Mouse (Mus musculus) frontal cortex, postnatal 25 days (tissue): ENCODE measurements around the gene Adam17.
A peak's percentile ranks its signal among the peaks of the same experiment; 100 is the strongest.

Source experiments
- DNase-seq, 2 experiments: peaks; one replicate each; pipeline ENCODE4 v3.0.0; 2022; ENCODE audit warnings: low spot score in 2 of 2

Adam17 gene

DNA sequence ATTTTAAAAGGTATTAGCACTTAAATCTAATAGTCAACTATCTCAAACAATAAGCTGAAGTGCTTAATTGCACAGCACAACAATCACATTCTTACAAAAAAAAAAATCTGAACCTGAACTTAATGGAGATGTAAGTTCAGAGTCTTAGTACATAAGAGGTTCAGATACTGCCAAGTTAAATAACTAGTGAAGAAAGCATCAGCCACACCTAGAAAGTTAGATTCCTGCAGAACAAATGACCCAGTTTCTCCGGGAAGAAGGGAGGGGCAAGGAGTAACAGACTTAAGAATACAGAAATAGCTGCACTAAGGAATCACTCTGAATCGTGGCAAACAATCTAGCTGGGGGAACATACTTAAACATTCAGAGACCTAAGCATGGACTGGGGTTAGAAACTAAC lies 10.7 kb downstream of the Adam17 start:
- DNase-seq = no peak

DNA sequence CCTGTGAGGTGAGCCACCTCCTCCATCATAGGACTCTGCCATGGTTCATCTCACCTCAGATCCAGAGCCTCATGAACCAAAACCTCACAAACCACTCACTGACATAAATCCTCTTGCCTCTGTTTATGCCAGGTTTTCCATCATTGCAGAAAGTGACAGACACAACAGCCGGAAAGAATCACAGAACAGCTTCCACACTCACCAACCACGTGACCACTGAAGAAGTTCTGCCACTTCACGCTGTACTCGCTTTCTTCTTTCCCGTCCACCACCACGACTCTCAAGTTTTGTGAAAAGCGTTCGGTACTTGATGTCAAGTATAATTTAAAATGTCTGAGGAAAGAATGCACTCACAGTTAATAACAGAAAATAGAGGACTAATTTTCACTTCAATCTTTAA lies 19.8 kb downstream of the Adam17 start:
- no peak for DNase-seq

DNA sequence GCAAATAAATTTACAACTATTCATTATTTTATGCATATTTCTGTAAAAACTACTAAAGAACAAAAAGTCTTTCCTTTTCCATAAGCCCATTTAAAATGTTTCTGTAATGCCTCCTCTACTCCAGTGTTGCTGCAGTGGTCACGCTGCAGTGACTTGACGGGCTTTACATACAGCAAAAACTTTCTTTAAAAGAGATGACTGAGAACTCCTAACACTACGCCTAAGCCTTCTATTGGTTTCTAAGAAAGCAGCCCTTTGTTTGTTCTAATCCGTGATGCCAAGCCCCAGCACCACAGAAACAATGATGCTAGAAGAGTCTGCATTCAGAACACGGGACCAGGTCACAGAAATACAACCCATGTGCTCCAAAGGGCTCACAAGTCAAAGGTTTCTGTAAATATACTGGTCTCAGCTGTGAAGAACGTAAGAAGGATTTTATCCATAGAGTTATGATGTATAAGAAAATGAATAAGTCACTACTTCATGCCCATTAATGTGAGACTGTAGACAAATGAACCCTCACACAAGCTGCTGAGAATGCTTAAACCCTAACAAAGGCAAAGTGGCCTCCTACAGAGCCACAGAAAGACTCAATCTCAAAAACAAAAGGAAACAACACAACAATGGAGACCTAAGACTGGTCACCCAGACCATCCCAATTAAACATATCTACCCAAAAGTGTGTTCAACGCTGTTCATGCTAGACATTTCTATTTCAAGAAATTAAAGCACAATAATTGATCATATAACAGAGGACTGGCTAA lies 23.1 kb downstream of the Adam17 start:
- DNase-seq = no peak

GRCm38 (mm10) chr12:21346972-21347371 lies 26.5 kb downstream of the Adam17 start:
- DNase-seq = no peak

DNA sequence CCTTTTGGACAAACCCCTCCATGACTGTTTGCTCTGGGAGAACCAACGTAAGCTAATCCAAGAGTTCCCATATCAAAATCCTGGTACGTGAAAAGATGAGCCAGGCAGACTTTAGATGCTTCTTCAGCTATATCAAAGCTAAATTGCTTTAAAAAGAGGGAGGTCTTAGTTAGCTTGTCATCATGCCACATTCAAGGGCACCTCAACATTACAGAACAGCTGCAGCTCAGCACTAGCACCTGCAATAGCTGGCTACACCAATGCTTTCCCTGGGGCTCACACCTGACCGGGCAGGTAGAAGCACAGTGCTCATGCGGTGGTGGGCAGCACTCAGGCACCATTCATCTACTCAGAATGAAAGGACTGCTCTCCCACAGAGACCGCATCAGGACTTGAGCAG lies 32.8 kb downstream of the Adam17 start:
- no peak for DNase-seq

- no peak for DNase-seq
Observed at GRCm38 (mm10) chr12:21337171-21337570, 36.3 kb downstream of the Adam17 start.

DNA sequence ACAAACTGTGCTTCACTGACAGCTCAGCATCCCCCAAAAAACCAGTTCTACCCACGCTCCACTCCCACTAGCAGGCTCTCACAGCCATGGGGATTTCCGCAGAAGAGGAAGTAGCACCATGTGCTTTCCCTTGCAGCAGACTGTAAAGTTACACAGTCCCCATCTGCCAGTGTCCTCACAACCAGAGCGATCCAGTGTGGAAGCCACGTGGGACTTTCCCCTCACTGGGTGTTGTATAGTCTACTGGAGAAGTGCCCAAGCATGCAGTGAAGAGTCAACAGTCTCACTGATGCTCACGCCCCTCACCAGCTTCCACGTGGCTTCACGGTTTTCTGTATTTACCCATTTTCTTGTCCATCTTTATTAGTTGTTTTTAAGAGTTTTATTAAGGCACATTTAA lies 37.6 kb downstream of the Adam17 start:
- peak in 1 of 2 experiments; percentile 43 for DNase-seq

GRCm38 (mm10) chr12:21333766-21334165 lies 39.7 kb downstream of the Adam17 start:
- DNase-seq = no peak

DNA sequence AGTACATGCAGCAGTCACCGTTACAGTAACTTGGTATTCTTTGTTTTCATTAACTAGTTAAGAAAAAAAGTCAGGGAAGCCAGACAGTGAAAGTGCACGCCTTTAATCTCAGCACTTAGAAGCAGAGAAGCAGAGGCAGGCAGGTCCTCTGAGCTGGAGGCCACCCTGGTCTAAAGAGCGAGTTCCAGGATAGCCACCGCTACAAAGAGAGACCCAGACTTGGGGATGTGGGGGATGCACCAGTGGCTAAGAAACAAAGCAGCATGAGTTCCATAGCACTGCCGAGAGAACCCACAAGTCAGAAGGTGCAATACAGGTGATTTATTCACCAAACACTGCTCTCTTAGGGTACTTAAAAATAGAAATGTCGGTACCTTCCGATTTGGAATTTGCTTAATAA lies 40.4 kb downstream of the Adam17 start:
- no peak for DNase-seq

DNA sequence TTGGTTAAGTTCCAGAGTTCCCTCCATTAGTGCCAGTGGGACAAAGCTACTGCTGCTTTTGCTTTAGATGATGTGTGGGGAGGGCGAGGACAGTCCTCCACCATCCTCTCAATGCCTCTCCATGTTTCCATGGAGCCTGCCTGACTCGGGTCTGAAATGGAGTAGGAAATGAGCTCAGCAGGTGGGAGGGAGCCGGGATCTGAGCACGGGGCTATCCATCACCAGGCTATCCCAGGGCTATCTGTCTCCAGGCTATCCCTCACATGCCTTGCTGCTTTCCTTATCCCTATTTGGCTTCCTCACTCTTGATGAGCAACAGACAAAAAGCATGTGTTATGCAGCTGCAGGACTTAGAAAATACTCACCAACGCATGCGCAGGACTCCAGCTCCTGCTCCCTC lies 41.7 kb downstream of the Adam17 start:
- no peak for DNase-seq

GRCm38 (mm10) chr12:21330961-21331576 lies 42.4 kb downstream of the Adam17 start:
- DNase-seq = peak; percentile 28 to 38

GRCm38 (mm10) chr12:21329661-21330400 lies 43.6 kb downstream of the Adam17 start:
- no peak for DNase-seq

DNA sequence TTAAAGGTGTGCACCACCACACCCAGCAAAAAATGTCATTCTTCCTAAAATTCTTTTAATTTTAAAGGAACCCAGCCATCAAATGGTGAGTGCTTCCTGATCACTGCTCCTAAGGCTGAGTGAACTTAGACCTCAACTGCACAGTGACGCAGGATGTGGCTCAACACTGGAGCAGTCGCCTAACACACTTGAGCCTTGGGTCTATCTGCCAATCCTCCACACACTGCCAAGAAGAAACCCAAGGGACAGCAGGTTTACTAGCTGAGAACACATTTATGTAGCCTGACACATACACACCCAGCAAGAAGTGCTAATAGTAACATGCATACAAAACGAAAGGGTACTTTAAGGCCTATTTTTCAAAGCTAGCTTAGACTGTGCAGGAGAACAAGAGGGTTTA lies 47.1 kb downstream of the Adam17 start:
- DNase-seq = no peak

- no peak for DNase-seq
Observed at GRCm38 (mm10) chr12:21325266-21325665, 48.2 kb downstream of the Adam17 start.

- DNase-seq = no peak
Observed at GRCm38 (mm10) chr12:21324101-21324500, 49.3 kb downstream of the Adam17 start.

GRCm38 (mm10) chr12:21322856-21323255 lies 50.6 kb downstream of the Adam17 start:
- no peak for DNase-seq

- DNase-seq = no peak
Observed at GRCm38 (mm10) chr12:21322296-21322695, 51.1 kb downstream of the Adam17 start.

DNA sequence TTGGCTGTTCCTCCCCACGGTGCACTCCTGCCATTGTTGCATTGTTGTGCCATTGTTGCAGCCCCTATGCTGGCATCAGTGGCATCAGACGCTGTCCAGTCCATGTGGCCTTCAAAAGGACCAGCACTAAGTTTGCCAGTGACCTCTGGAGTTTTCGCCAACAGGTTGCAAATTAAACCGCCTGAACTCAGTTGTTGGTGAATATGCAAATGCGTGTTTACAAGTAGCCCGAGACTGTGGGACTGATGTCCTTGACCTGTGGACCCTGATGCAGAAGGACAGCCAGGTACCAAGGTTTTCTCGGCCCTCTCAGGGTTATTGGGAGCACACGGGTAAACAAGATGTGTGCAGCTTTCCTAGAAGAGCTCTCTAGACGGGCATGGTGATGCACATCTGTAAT lies 52.3 kb downstream of the Adam17 start:
- DNase-seq = no peak

DNA sequence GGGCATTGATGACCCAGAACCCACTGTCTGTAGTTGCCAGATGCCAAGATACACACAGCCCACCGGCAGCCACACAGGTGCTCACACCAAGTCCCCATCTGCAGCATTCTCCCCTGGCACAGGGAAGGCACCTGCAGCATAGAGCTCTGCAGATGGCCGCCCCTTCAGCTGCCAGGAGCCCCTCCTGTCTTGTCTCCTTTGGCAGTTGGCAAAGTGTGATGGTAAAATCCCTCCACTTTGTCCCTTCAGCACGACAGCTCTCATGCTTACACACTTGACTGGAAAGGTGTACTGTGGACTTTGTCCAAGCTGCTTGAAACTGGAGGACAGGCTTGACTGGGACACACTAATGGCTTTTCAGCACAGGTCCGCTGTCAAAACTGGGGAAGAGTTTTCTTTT lies 53.1 kb downstream of the Adam17 start:
- no peak for DNase-seq

DNA sequence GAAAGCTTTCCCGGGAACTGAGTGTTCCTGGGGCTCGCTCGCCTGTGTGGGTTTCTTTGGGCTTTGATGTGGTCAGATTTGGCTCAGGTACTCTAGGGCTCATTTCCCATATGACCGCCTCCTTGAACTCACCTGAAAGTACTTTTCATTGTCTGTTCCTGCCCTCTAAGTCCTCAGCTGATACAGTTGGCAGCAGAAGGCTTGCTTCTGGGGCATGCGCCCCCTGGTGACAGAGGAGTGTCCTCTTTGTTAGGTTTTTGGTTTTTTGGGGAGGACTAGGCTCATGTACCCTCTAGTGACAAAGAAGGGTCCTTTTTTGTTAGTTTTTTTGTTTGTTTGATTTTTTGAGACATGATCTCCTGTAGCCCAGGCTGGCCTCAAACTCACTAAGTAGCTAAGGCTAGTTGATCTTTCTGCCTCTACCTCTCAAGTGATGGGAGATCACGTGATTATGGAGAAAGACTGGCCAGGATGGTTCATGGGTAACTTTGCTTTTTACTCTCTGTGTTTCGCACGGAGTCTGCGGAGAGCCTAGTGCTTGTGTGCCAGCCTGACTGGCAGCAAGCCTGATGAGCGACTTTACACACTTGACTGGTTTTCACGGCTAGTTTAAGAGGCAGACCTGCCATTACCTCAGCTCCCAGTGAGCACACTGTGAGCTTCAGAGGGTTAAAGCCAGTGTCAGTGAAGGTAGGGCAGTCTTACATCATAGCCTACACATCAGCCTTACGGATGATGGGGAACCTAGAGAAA lies 55.1 kb downstream of the Adam17 start:
- peak; percentile 44 to 54 for DNase-seq

- DNase-seq = no peak
Observed at GRCm38 (mm10) chr12:21316869-21317265, 56.6 kb downstream of the Adam17 start.
